In genomic region chr4:117855146-117855545, GRCm38 (mm10) we compare ENCODE assay signal across 11 mouse cellular contexts. TPM values are rescaled to one million over a fixed set of nuclear protein-coding genes. Genes with fewer than 3 reads are reported as not detected.
DNase-seq lines count a peak whose midpoint lies in the region; ATAC-seq and TF ChIP-seq lines count a peak whose summit lies in the region.
"Had no signal": no experiment of that assay in that cellular context is flagged by ENCODE, and none has a peak within 500 bp of the region (broad histone marks: within the 10 kb centered on the region; RNA-seq: fewer than 3 reads in every experiment).

No protein-coding gene starts in this region.

- DNase-seq in cerebellum, adult 9-10 months: peak; percentile 39
- no peak for DNase-seq in cerebellum, adult 11-12 months
- peak; percentile 63 for DNase-seq in left cerebral cortex, postnatal 4 days
- DNase-seq in left cerebral cortex, adult 18-20 months (ENCODE audit: low spot score in 2 of 2): no peak
- peak; percentile 65 to 69 for DNase-seq in cerebellum, postnatal 10 days
- peak; percentile 36 to 43 for DNase-seq in layer of hippocampus, postnatal 36 days
- DNase-seq in lung, adult 2 months: no peak
- DNase-seq: gastrocnemius, postnatal 36 days had no signal

- no peak overlapping the region for H3K4me3 ChIP-seq in lung, adult 2 months (replicated peaks; ENCODE audit: extremely low read depth, low read depth, low read length)
- H3K4me3 ChIP-seq: erythroblast, embryonic 14.5 days; limb, embryonic 12.5 days had no signal

- no peak for TF ChIP-seq POLR2A in lung, adult 2 months (IDR thresholded peaks at IDR 0.05; ENCODE audit: borderline replicate concordance, extremely low read depth, low read depth, low read length)

- no peaks in the 10 kb centered on the region for H3K4me1 ChIP-seq in lung, adult 2 months (ENCODE audit: control insufficient read depth, insufficient read depth, low read length)

- intact Hi-C loops in left cerebral cortex, postnatal 4 days (cut with DNase I): no loop called here

- WGBS in lung, adult 2 months: 71% methylated on average over 9 of the region's 9 CpGs

- no peak for TF ChIP-seq CTCF in lung, adult 2 months (IDR thresholded peaks at IDR 0.05; ENCODE audit: insufficient read depth, low read length)

- ATAC-seq in megakaryocyte-erythroid progenitor cell, adult 5-6 weeks (replicated peaks; ENCODE audit: low FRiP score, low TSS enrichment, poor library complexity, severe bottlenecking): no peak

RNA-seq across cellular contexts. Expression of gene Ccdc24, which starts 17.2 kb away (rescaled TPM):
- 1 to 10 TPM; 6.0 to 8.2 TPM for total RNA-seq in left cerebral cortex, postnatal 4 days (2021)
- total RNA-seq in left cerebral cortex, adult 18-20 months (2021): under 1 TPM; 0.37 to 0.84 TPM
- total RNA-seq in layer of hippocampus, postnatal 36 days (2021): 1 to 10 TPM in 1 of 2 experiments, under 1 TPM in 1; 0.52 to 1.5 TPM
- total RNA-seq in megakaryocyte-erythroid progenitor cell, adult 5-6 weeks (2014; fragmentation: Nextera tagmentation): not detected in 2 replicates
- not detected in 2 replicates for total RNA-seq in megakaryocyte-erythroid progenitor cell, adult 5-6 weeks (2017)
- 15.4 and 15.8 TPM in 2 replicates for polyA plus RNA-seq in lung, adult 2 months (2012; rRNA removed)

RNA-seq across cellular contexts. Expression of gene Slc6a9, which starts 20.8 kb away (rescaled TPM):
- total RNA-seq in left cerebral cortex, postnatal 4 days (2021): 10 to 100 TPM; 33.4 to 34.1 TPM
- 10 to 100 TPM; 35.9 to 36.3 TPM for total RNA-seq in left cerebral cortex, adult 18-20 months (2021)
- total RNA-seq in layer of hippocampus, postnatal 36 days (2021): 10 to 100 TPM; 34.7 to 38.8 TPM
- total RNA-seq in megakaryocyte-erythroid progenitor cell, adult 5-6 weeks (2014; fragmentation: Nextera tagmentation): 0.68 and 4.9 TPM in 2 replicates
- 0.23 TPM in 1 of 2 replicates, not detected in the other for total RNA-seq in megakaryocyte-erythroid progenitor cell, adult 5-6 weeks (2017)
- 77.6 and 84.6 TPM in 2 replicates for polyA plus RNA-seq in lung, adult 2 months (2012; rRNA removed)

RNA-seq across cellular contexts. Expression of gene B4galt2, which starts 28.1 kb away (rescaled TPM):
- 100 to 1,000 TPM; 168 to 172 TPM for total RNA-seq in left cerebral cortex, postnatal 4 days (2021)
- total RNA-seq in left cerebral cortex, adult 18-20 months (2021): 10 to 100 TPM; 82.6 to 89.3 TPM
- total RNA-seq in layer of hippocampus, postnatal 36 days (2021): 10 to 100 TPM; 65.9 to 67.0 TPM
- not detected in 2 replicates for total RNA-seq in megakaryocyte-erythroid progenitor cell, adult 5-6 weeks (2014; fragmentation: Nextera tagmentation)
- 2.8 TPM in 1 of 2 replicates, not detected in the other for total RNA-seq in megakaryocyte-erythroid progenitor cell, adult 5-6 weeks (2017)
- 22.3 and 23.4 TPM in 2 replicates for polyA plus RNA-seq in lung, adult 2 months (2012; rRNA removed)

RNA-seq across cellular contexts. Expression of gene Atp6v0b, which starts 32.0 kb away (rescaled TPM):
- 100 to 1,000 TPM; 306 to 331 TPM for total RNA-seq in left cerebral cortex, postnatal 4 days (2021)
- total RNA-seq in left cerebral cortex, adult 18-20 months (2021): 100 to 1,000 TPM; 421 to 464 TPM
- total RNA-seq in layer of hippocampus, postnatal 36 days (2021): 100 to 1,000 TPM; 418 to 429 TPM
- total RNA-seq in megakaryocyte-erythroid progenitor cell, adult 5-6 weeks (2014; fragmentation: Nextera tagmentation): 164 and 195 TPM in 2 replicates
- total RNA-seq in megakaryocyte-erythroid progenitor cell, adult 5-6 weeks (2017): 40.6 and 60.1 TPM in 2 replicates
- 452 and 484 TPM in 2 replicates for polyA plus RNA-seq in lung, adult 2 months (2012; rRNA removed)

RNA-seq across cellular contexts. Expression of gene Dph2, which starts 36.7 kb away (rescaled TPM):
- 10 to 100 TPM; 12.9 to 15.1 TPM for total RNA-seq in left cerebral cortex, postnatal 4 days (2021)
- total RNA-seq in left cerebral cortex, adult 18-20 months (2021): 1 to 10 TPM; 9.2 to 9.8 TPM
- 10 to 100 TPM; 10.9 to 11.5 TPM for total RNA-seq in layer of hippocampus, postnatal 36 days (2021)
- total RNA-seq in megakaryocyte-erythroid progenitor cell, adult 5-6 weeks (2014; fragmentation: Nextera tagmentation): 12.8 and 24.7 TPM in 2 replicates
- 11.7 and 12.6 TPM in 2 replicates for total RNA-seq in megakaryocyte-erythroid progenitor cell, adult 5-6 weeks (2017)
- polyA plus RNA-seq in lung, adult 2 months (2012; rRNA removed): 10.7 and 11.5 TPM in 2 replicates

Comparison
In these comparisons a context has a peak if more than half of its experiments do, and no peak if none do; other contexts are left out.
1. DNase-seq: peak in cerebellum, adult 9-10 months (single experiment), left cerebral cortex, postnatal 4 days (single experiment), cerebellum, postnatal 10 days (2 of 2) and layer of hippocampus, postnatal 36 days (2 of 2); none in cerebellum, adult 11-12 months (single experiment), left cerebral cortex, adult 18-20 months (0 of 2) and lung, adult 2 months (single experiment).
2. RNA of gene Slc6a9, which starts 20.8 kb away (total RNA-seq): 34.7 to 38.8 TPM in layer of hippocampus, postnatal 36 days, 35.9 to 36.3 TPM in left cerebral cortex, adult 18-20 months and 33.4 to 34.1 TPM in left cerebral cortex, postnatal 4 days; 0.23 to 4.9 TPM in megakaryocyte-erythroid progenitor cell, adult 5-6 weeks; every median in the first group is over 4 times any median in the second.
3. RNA of gene B4galt2, which starts 28.1 kb away (total RNA-seq): 168 to 172 TPM in left cerebral cortex, postnatal 4 days, 82.6 to 89.3 TPM in left cerebral cortex, adult 18-20 months and 65.9 to 67.0 TPM in layer of hippocampus, postnatal 36 days; 2.8 TPM in megakaryocyte-erythroid progenitor cell, adult 5-6 weeks; every median in the first group is over 10 times any median in the second.